Mouse (Mus musculus): ENCODE results near the gene Islr. TPM values are rescaled to one million over a fixed set of nuclear protein-coding genes. Genes with fewer than 3 reads are reported as not detected.

Islr gene
- polyA plus RNA-seq, 1 experiment from 2014 or later, result 14.0 TPM

Other genes starting within 250 kb of the Islr start
- gene Cyp11a1, start 197.9 kb downstream of the Islr start, polyA plus RNA-seq (2016; fragmentation: Nextera tagmentation; extraction: Ambion mirVana), result not detected in 2 replicates
- gene Stra6, start 140.5 kb downstream of the Islr start, polyA plus RNA-seq (2016; fragmentation: Nextera tagmentation; extraction: Ambion mirVana), result 11.2 and 15.8 TPM in 2 replicates
- gene Ccdc33, start 85.5 kb downstream of the Islr start, polyA plus RNA-seq (2016; fragmentation: Nextera tagmentation; extraction: Ambion mirVana), result 0.90 and 0.99 TPM in 2 replicates
- gene Islr2, start within 50 bp of the Islr start, polyA plus RNA-seq (2016; fragmentation: Nextera tagmentation; extraction: Ambion mirVana), result 1.5 and 6.6 TPM in 2 replicates
- gene Pml, start 45.5 kb upstream of the Islr start, polyA plus RNA-seq (2016; fragmentation: Nextera tagmentation; extraction: Ambion mirVana), result 9.5 and 13.5 TPM in 2 replicates
- 27.7 and 39.8 TPM in 2 replicates for gene Stoml1, start 48.9 kb upstream of the Islr start, polyA plus RNA-seq (2016; fragmentation: Nextera tagmentation; extraction: Ambion mirVana)
- gene Loxl1, start 108.9 kb upstream of the Islr start, polyA plus RNA-seq (2016; fragmentation: Nextera tagmentation; extraction: Ambion mirVana), result 9.9 and 14.5 TPM in 2 replicates
- gene Tbc1d21, start 166.1 kb upstream of the Islr start, polyA plus RNA-seq (2016; fragmentation: Nextera tagmentation; extraction: Ambion mirVana), result not detected in 2 replicates

Measured in hindbrain, embryonic 10.5 days (tissue).